15 mouse cellular contexts compared by ENCODE assay signal in genomic region chr8:82387614-82388013, GRCm38 (mm10). TPM values are rescaled to one million over a fixed set of nuclear protein-coding genes. Genes with fewer than 3 reads are reported as not detected.
DNase-seq lines count a peak whose midpoint lies in the region; ATAC-seq and TF ChIP-seq lines count a peak whose summit lies in the region.
"Had no signal": no experiment of that assay in that cellular context is flagged by ENCODE, and none has a peak within 500 bp of the region (broad histone marks: within the 10 kb centered on the region; RNA-seq: fewer than 3 reads in every experiment).

No protein-coding gene starts in this region.

- no peak overlapping the region for H3K9ac ChIP-seq in heart, adult 2 months (ENCODE audit: low read depth, low read length)
- no peak overlapping the region for H3K9ac ChIP-seq in lung, embryonic 14.5 days
- no peak overlapping the region for H3K9ac ChIP-seq in heart, postnatal 0 days (replicated peaks; ENCODE audit: low read depth, low read length)
- H3K9ac ChIP-seq: embryonic facial prominence, embryonic 15.5 days had no signal

- peak overlapping the region; percentile 62 for H3K27ac ChIP-seq in heart, adult 2 months
- H3K27ac ChIP-seq in lung, embryonic 14.5 days (ENCODE audit: low read depth): no peak overlapping the region
- no peak overlapping the region for H3K27ac ChIP-seq in heart, postnatal 0 days (ENCODE audit: low read depth)
- H3K27ac ChIP-seq in left cerebral cortex, adult 2 months: no peak overlapping the region
- H3K27ac ChIP-seq: embryonic facial prominence, embryonic 15.5 days; limb, embryonic 10.5 days had no signal

- no peak for ATAC-seq in lung, embryonic 14.5 days (ENCODE audit: insufficient read depth)
- no peak for ATAC-seq in heart, postnatal 0 days (ENCODE audit: insufficient read depth, low read depth)
- ATAC-seq: Patski had no signal

- no peak for DNase-seq in heart, adult 2 months
- DNase-seq in heart, postnatal 10 days: no peak
- peak; percentile 29 for DNase-seq in lung, embryonic 14.5 days
- DNase-seq in lung, postnatal 14 days: no peak
- DNase-seq in heart, postnatal 0 days (ENCODE audit: low spot score): peak; percentile 42
- peak; percentile 39 for DNase-seq in lung, postnatal 36 days
- no peak for DNase-seq in left cerebral cortex, adult 2 months (ENCODE audit: extremely low spot score in 1 of 2, low spot score in 2 of 2)
- DNase-seq in kidney, postnatal 10 days: no peak
- DNase-seq: cerebellum, adult 18-20 months; kidney, adult 8-10 months; thymus, postnatal 25 days had no signal

- no peak for TF ChIP-seq POLR2A in heart, adult 2 months (IDR thresholded peaks at IDR 0.05; ENCODE audit: insufficient read depth, low read depth, low read length)

- no peak for TF ChIP-seq EP300 in heart, adult 2 months (IDR thresholded peaks at IDR 0.05; ENCODE audit: insufficient read depth, low read depth, low read length)
- TF ChIP-seq EP300 in heart, postnatal 0 days (IDR thresholded peaks at IDR 0.05; ENCODE audit: low read depth): peak; percentile 82

- no peak overlapping the region for H3K4me3 ChIP-seq in heart, adult 2 months
- no peak overlapping the region for H3K4me3 ChIP-seq in lung, embryonic 14.5 days (ENCODE audit: low read depth, low read length)
- H3K4me3 ChIP-seq in heart, postnatal 0 days (ENCODE audit: low read depth, low read length): no peak overlapping the region
- no peak overlapping the region for H3K4me3 ChIP-seq in left cerebral cortex, adult 2 months
- H3K4me3 ChIP-seq: embryonic facial prominence, embryonic 15.5 days; limb, embryonic 10.5 days had no signal

- H3K27me3 ChIP-seq in heart, adult 2 months (ENCODE audit: control insufficient read depth, insufficient read depth, low read length): no peaks in the 10 kb centered on the region
- no peaks in the 10 kb centered on the region for H3K27me3 ChIP-seq in lung, embryonic 14.5 days (ENCODE audit: insufficient read depth, low read length)
- H3K27me3 ChIP-seq in heart, postnatal 0 days (ENCODE audit: control insufficient read depth, insufficient read depth, low read length): no peaks in the 10 kb centered on the region
- H3K27me3 ChIP-seq: CH12.LX; embryonic facial prominence, embryonic 15.5 days; Patski had no signal

- H3K79me2 ChIP-seq in heart, adult 2 months (replicated peaks; ENCODE audit: control insufficient read depth, insufficient read depth, low read length): peaks cover 2% of the 10 kb centered on the region; the same call in 1 of the 2 replicates

- H3K4me2 ChIP-seq in lung, embryonic 14.5 days: no peak overlapping the region
- no peak overlapping the region for H3K4me2 ChIP-seq in heart, postnatal 0 days (ENCODE audit: low read depth, low read length)
- H3K4me2 ChIP-seq: embryonic facial prominence, embryonic 15.5 days had no signal

- no peaks in the 10 kb centered on the region for H3K9me3 ChIP-seq in lung, embryonic 14.5 days (ENCODE audit: low read depth, low read length)
- no peaks in the 10 kb centered on the region for H3K9me3 ChIP-seq in heart, postnatal 0 days (replicated peaks; ENCODE audit: control insufficient read depth, low read length)
- H3K9me3 ChIP-seq: embryonic facial prominence, embryonic 15.5 days; limb, embryonic 10.5 days had no signal

- 2% methylated on average over 1 of the region's 1 CpGs for WGBS in heart, adult 2 months
- WGBS in lung, embryonic 14.5 days: 23% methylated on average over 1 of the region's 1 CpGs
- 10% methylated on average over 1 of the region's 1 CpGs for WGBS in heart, postnatal 0 days

- no peak for TF ChIP-seq CTCF in heart, adult 2 months (IDR thresholded peaks at IDR 0.05)
- no peak for TF ChIP-seq CTCF in lung, embryonic 14.5 days (IDR thresholded peaks at IDR 0.05; ENCODE audit: low read depth)
- TF ChIP-seq CTCF in heart, postnatal 0 days (IDR thresholded peaks at IDR 0.05; ENCODE audit: low read depth): no peak
- TF ChIP-seq CTCF in left cerebral cortex, adult 2 months (IDR thresholded peaks at IDR 0.05): no peak

- intact Hi-C loops in heart, adult 2 months (cut with DNase I): loop anchor here (2.0 kb wide), 1 partner anchor 15 kb away; the partner anchor contains the start of gene Il15
- intact Hi-C loops in heart, postnatal 10 days (cut with DNase I): no loop called here
- intact Hi-C loops in left cerebral cortex, adult 2 months (cut with DNase I): no loop called here

- peaks cover 21% of the 10 kb centered on the region for H3K4me1 ChIP-seq in heart, adult 2 months (ENCODE audit: control insufficient read depth, insufficient read depth, low read length)
- H3K4me1 ChIP-seq in lung, embryonic 14.5 days (ENCODE audit: insufficient read depth): peaks cover 3% of the 10 kb centered on the region; the same call in 1 of the 2 replicates
- peaks cover 24% of the 10 kb centered on the region for H3K4me1 ChIP-seq in heart, postnatal 0 days (ENCODE audit: control insufficient read depth, insufficient read depth)
- H3K4me1 ChIP-seq: embryonic facial prominence, embryonic 15.5 days; limb, embryonic 10.5 days had no signal

- H3K36me3 ChIP-seq in heart, adult 2 months (ENCODE audit: control insufficient read depth, insufficient read depth, low read length): peaks cover 52% of the 10 kb centered on the region
- no peaks in the 10 kb centered on the region for H3K36me3 ChIP-seq in lung, embryonic 14.5 days (ENCODE audit: insufficient read depth)
- no peaks in the 10 kb centered on the region; the same call in 1 of the 2 replicates for H3K36me3 ChIP-seq in heart, postnatal 0 days (replicated peaks; ENCODE audit: control insufficient read depth, insufficient read depth, low read length)
- H3K36me3 ChIP-seq: embryonic facial prominence, embryonic 15.5 days; limb, embryonic 10.5 days had no signal

RNA-seq across cellular contexts. Expression of gene Il15, which starts 15.4 kb away (rescaled TPM):
- total RNA-seq in heart, adult 2 months (2021): 10 to 100 TPM; 34.3 to 43.6 TPM
- polyA plus RNA-seq in heart, adult 2 months (2012; rRNA removed): 28.2 and 29.5 TPM in 2 replicates
- total RNA-seq in heart, postnatal 10 days (2021): 10 to 100 TPM; 10.3 to 14.4 TPM
- 10.3 and 12.8 TPM in 2 replicates for polyA plus RNA-seq in lung, embryonic 14.5 days (2014; fragmentation: Nextera tagmentation; extraction: Ambion mirVana)
- total RNA-seq in heart, postnatal 0 days (2014; rRNA removed; ENCODE audit: low replicate concordance): 18.7 and 26.4 TPM in 2 replicates
- 17.7 and 22.7 TPM in 2 replicates for polyA plus RNA-seq in heart, postnatal 0 days (2015; fragmentation: Nextera tagmentation; extraction: Ambion mirVana)
- total RNA-seq in left cerebral cortex, adult 2 months (2021): 1 to 10 TPM in 1 of 2 experiments, under 1 TPM in 1; 0.94 to 1.5 TPM

Comparison
In these comparisons a context has a peak if more than half of its experiments do, and no peak if none do; other contexts are left out.
1. DNase-seq: peak in lung, embryonic 14.5 days (single experiment), heart, postnatal 0 days (single experiment) and lung, postnatal 36 days (single experiment); none in heart, adult 2 months (0 of 2), heart, postnatal 10 days (0 of 2), lung, postnatal 14 days (single experiment), left cerebral cortex, adult 2 months (0 of 2) and kidney, postnatal 10 days (single experiment).